Mouse (Mus musculus): Measurements from ENCODE around the gene Drg1. TPM values are rescaled to one million over a fixed set of nuclear protein-coding genes. Genes with fewer than 3 reads are reported as not detected.

Drg1 gene
- polyA plus RNA-seq (2015; fragmentation: Nextera tagmentation; extraction: Ambion mirVana), result 209 and 211 TPM in 2 replicates

- H3K9me3 ChIP-seq, result no peaks in the 10 kb centered on the region
- peak within 1 kb of the TSS; percentile 85 for H3K27ac ChIP-seq
- peak within 1 kb of the TSS; percentile 95 for H3K9ac ChIP-seq
- no peaks in the 10 kb centered on the region for H3K27me3 ChIP-seq (replicated peaks)
- peak within 1 kb of the TSS; percentile 62 for H3K4me2 ChIP-seq (replicated peaks)
- H3K36me3 ChIP-seq, result peaks cover 9% of the 10 kb centered on the region
- peak; percentile 99 for ATAC-seq
- peak within 1 kb of the TSS; percentile 69 for H3K4me3 ChIP-seq (replicated peaks)
- peaks cover 12% of the 10 kb centered on the region for H3K4me1 ChIP-seq (replicated peaks)
- WGBS, result under 1% methylated on average over 69 of the region's 72 CpGs
Measured at GRCm38 (mm10) chr11:3266079-3266685, at the start of gene Drg1. Gene Drg1 (minus strand): TSS chr11:3266415.

GRCm38 (mm10) chr11:3314148-3314547, 47.9 kb upstream of the Drg1 start:
- H3K4me2 ChIP-seq (replicated peaks), result no peak overlapping the region
- WGBS, result 29% methylated on average over 2 of the region's 2 CpGs
- no peaks in the 10 kb centered on the region for H3K27me3 ChIP-seq (replicated peaks)
- no peak overlapping the region for H3K4me3 ChIP-seq (replicated peaks)
- H3K9ac ChIP-seq, result no peak overlapping the region
- H3K4me1 ChIP-seq (replicated peaks), result 0 out of 2 replicates have a peak, but pooled peaks cover 5% of the 10 kb centered on the region
- no peak overlapping the region for H3K27ac ChIP-seq
- peaks cover 8% of the 10 kb centered on the region; the same call in 1 of the 2 replicates for H3K36me3 ChIP-seq
- ATAC-seq, result peak; percentile 68
- H3K9me3 ChIP-seq, result no peaks in the 10 kb centered on the region

GRCm38 (mm10) chr11:3313294-3313693, 47.1 kb upstream of the Drg1 start:
- H3K4me1 ChIP-seq (replicated peaks), result 0 out of 2 replicates have a peak, but pooled peaks cover 5% of the 10 kb centered on the region
- no peak for ATAC-seq
- no peak overlapping the region for H3K4me3 ChIP-seq (replicated peaks)
- no peak overlapping the region for H3K27ac ChIP-seq
- H3K9ac ChIP-seq, result no peak overlapping the region
- no peaks in the 10 kb centered on the region for H3K9me3 ChIP-seq
- H3K36me3 ChIP-seq, result peaks cover 15% of the 10 kb centered on the region
- 65% methylated on average over 1 of the region's 1 CpGs for WGBS
- H3K27me3 ChIP-seq (replicated peaks), result no peaks in the 10 kb centered on the region
- H3K4me2 ChIP-seq (replicated peaks), result no peak overlapping the region

GRCm38 (mm10) chr11:3311586-3312347, 45.6 kb upstream of the Drg1 start:
- H3K9ac ChIP-seq, result no peak overlapping the region
- H3K4me3 ChIP-seq (replicated peaks), result no peak overlapping the region
- H3K4me1 ChIP-seq (replicated peaks), result 0 out of 2 replicates have a peak, but pooled peaks cover 5% of the 10 kb centered on the region
- 84% methylated on average over 10 of the region's 10 CpGs for WGBS
- H3K4me2 ChIP-seq (replicated peaks), result no peak overlapping the region
- H3K27me3 ChIP-seq (replicated peaks), result no peaks in the 10 kb centered on the region
- peaks cover 30% of the 10 kb centered on the region for H3K36me3 ChIP-seq
- no peaks in the 10 kb centered on the region for H3K9me3 ChIP-seq
- no peak overlapping the region for H3K27ac ChIP-seq
- no peak for ATAC-seq

- Histone ChIP-seq H3K27me3 (replicated peaks) (no peaks in the 10 kb centered on the region), H3K27ac (no peak overlapping the region), H3K9ac (no peak overlapping the region), H3K9me3 (no peaks in the 10 kb centered on the region), H3K4me3 (replicated peaks) (no peak overlapping the region), H3K36me3 (peaks cover 36% of the 10 kb centered on the region), H3K4me2 (replicated peaks) (no peak overlapping the region), H3K4me1 (replicated peaks) (0 out of 2 replicates have a peak, but pooled peaks cover 5% of the 10 kb centered on the region)
- ATAC-seq, result no peak
- WGBS, result 86% methylated on average over 10 of the region's 10 CpGs
Measured at GRCm38 (mm10) chr11:3310789-3311585, 44.8 kb upstream of the Drg1 start.

- H3K27ac ChIP-seq, result no peak overlapping the region
- H3K4me1 ChIP-seq (replicated peaks), result 0 out of 2 replicates have a peak, but pooled peaks cover 5% of the 10 kb centered on the region
- no peaks in the 10 kb centered on the region for H3K9me3 ChIP-seq
- no peaks in the 10 kb centered on the region for H3K27me3 ChIP-seq (replicated peaks)
- H3K4me3 ChIP-seq (replicated peaks), result no peak overlapping the region
- H3K36me3 ChIP-seq, result peaks cover 45% of the 10 kb centered on the region
- no peak for ATAC-seq
- no peak overlapping the region for H3K4me2 ChIP-seq (replicated peaks)
- WGBS, result 91% methylated on average over 4 of the region's 4 CpGs
- H3K9ac ChIP-seq, result no peak overlapping the region
Measured at GRCm38 (mm10) chr11:3309884-3310283, 43.7 kb upstream of the Drg1 start.

GRCm38 (mm10) chr11:3307875-3308274, 41.7 kb upstream of the Drg1 start:
- H3K4me3 ChIP-seq (replicated peaks), result no peak overlapping the region
- H3K9me3 ChIP-seq, result no peaks in the 10 kb centered on the region
- H3K9ac ChIP-seq, result no peak overlapping the region
- H3K4me1 ChIP-seq (replicated peaks), result 0 out of 2 replicates have a peak, but pooled peaks cover 2% of the 10 kb centered on the region
- WGBS, result 86% methylated on average over 3 of the region's 3 CpGs
- peaks cover 59% of the 10 kb centered on the region for H3K36me3 ChIP-seq
- H3K4me2 ChIP-seq (replicated peaks), result no peak overlapping the region
- ATAC-seq, result no peak
- no peak overlapping the region for H3K27ac ChIP-seq
- H3K27me3 ChIP-seq (replicated peaks), result no peaks in the 10 kb centered on the region

- Histone ChIP-seq H3K27ac (no peak overlapping the region), H3K27me3 (replicated peaks) (no peaks in the 10 kb centered on the region), H3K4me1 (replicated peaks) (no peaks in the 10 kb centered on the region), H3K4me3 (replicated peaks) (no peak overlapping the region), H3K9ac (no peak overlapping the region), H3K4me2 (replicated peaks) (no peak overlapping the region), H3K9me3 (no peaks in the 10 kb centered on the region), H3K36me3 (peaks cover 75% of the 10 kb centered on the region)
- no peak for ATAC-seq
- WGBS, result 92% methylated on average over 4 of the region's 4 CpGs
Measured at GRCm38 (mm10) chr11:3305821-3306220, 39.6 kb upstream of the Drg1 start.

- 71% methylated on average over 4 of the region's 4 CpGs for WGBS
- H3K36me3 ChIP-seq, result peaks cover 78% of the 10 kb centered on the region
- ATAC-seq, result no peak
- no peaks in the 10 kb centered on the region for H3K4me1 ChIP-seq (replicated peaks)
- H3K9ac ChIP-seq, result no peak overlapping the region
- no peaks in the 10 kb centered on the region for H3K27me3 ChIP-seq (replicated peaks)
- no peak overlapping the region for H3K4me2 ChIP-seq (replicated peaks)
- no peak overlapping the region for H3K4me3 ChIP-seq (replicated peaks)
- no peaks in the 10 kb centered on the region for H3K9me3 ChIP-seq
- H3K27ac ChIP-seq, result no peak overlapping the region
Measured at GRCm38 (mm10) chr11:3302792-3303191, 36.6 kb upstream of the Drg1 start.

GRCm38 (mm10) chr11:3302385-3302784, 36.2 kb upstream of the Drg1 start:
- Histone ChIP-seq H3K27me3 (replicated peaks) (no peaks in the 10 kb centered on the region), H3K36me3 (peaks cover 78% of the 10 kb centered on the region), H3K4me3 (replicated peaks) (no peak overlapping the region), H3K4me1 (replicated peaks) (no peaks in the 10 kb centered on the region), H3K9ac (no peak overlapping the region), H3K4me2 (replicated peaks) (no peak overlapping the region), H3K27ac (no peak overlapping the region), H3K9me3 (no peaks in the 10 kb centered on the region)
- no peak for ATAC-seq
- 91% methylated on average over 4 of the region's 4 CpGs for WGBS

GRCm38 (mm10) chr11:3301075-3301474, 34.9 kb upstream of the Drg1 start:
- H3K4me2 ChIP-seq (replicated peaks), result no peak overlapping the region
- 94% methylated on average over 5 of the region's 5 CpGs for WGBS
- no peak overlapping the region for H3K4me3 ChIP-seq (replicated peaks)
- H3K36me3 ChIP-seq, result peaks cover 67% of the 10 kb centered on the region
- no peaks in the 10 kb centered on the region for H3K4me1 ChIP-seq (replicated peaks)
- no peaks in the 10 kb centered on the region for H3K27me3 ChIP-seq (replicated peaks)
- no peak overlapping the region for H3K27ac ChIP-seq
- H3K9ac ChIP-seq, result no peak overlapping the region
- no peaks in the 10 kb centered on the region for H3K9me3 ChIP-seq
- no peak for ATAC-seq

GRCm38 (mm10) chr11:3298813-3299185, 32.6 kb upstream of the Drg1 start:
- Histone ChIP-seq H3K27me3 (replicated peaks) (no peaks in the 10 kb centered on the region), H3K9me3 (no peaks in the 10 kb centered on the region), H3K27ac (no peak overlapping the region), H3K4me1 (replicated peaks) (peaks cover 16% of the 10 kb centered on the region), H3K9ac (no peak overlapping the region), H3K4me3 (replicated peaks) (no peak overlapping the region), H3K36me3 (peaks cover 65% of the 10 kb centered on the region), H3K4me2 (replicated peaks) (no peak overlapping the region)
- WGBS, result 94% methylated on average over 14 of the region's 14 CpGs
- no peak for ATAC-seq

Measured in intestine, embryonic 15.5 days (tissue).